Mouse (Mus musculus): ENCODE data around the gene Vmn1r34.
"Not testable (repeated sequence)": the region's sequence is repeated elsewhere in the genome, so short reads cannot be mapped to it uniquely, and the experiment has no call there.

Vmn1r34 gene

DNA sequence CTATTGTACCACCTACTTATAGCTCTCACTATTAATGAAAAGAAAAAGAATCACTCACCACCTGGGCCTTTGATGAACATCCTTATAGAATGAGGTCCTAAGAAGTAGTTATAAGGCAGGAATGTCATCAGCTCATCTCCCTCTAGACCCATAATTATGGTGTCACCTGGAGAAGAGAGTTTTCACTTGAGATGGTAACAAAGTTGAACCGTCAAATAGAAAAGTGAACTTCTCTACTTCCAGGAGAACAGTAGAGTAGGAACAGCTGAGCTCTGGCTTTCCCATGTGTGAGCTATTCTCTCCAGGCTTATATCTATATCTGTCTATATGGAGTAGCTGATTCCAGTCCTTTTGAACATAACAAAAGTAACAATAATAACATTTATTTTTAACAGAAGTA, at the start of gene Vmn1r34:
Gene Vmn1r34 (minus strand): TSS at position 101 of the 400 bp plus-strand sequence.
- no peak for DNase-seq (ENCODE audit: extremely low spot score)

DNA sequence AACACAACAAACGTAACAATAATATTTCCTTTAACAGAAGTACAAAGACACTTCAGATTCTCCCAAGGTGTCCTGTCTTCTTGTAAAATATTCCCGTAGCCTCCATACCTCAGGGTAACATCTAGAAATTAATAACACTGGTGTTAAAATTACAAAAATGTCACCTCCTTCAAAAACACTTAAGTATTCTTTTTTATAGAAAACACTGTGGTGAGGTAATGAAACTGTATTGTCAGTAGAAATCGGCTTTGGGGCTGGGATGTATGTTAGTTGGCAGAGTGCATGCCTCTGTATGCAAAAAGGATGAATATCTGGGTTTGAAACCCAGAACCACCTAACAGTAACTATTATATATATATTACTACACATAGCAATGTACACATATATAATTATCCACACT, 42.1 kb upstream of the Vmn1r34 start, which contains the start of gene Vmn1r35:
Gene Vmn1r35 (minus strand): TSS at position 101 of the 400 bp plus-strand sequence.
- no peak for DNase-seq (ENCODE audit: extremely low spot score)

DNA sequence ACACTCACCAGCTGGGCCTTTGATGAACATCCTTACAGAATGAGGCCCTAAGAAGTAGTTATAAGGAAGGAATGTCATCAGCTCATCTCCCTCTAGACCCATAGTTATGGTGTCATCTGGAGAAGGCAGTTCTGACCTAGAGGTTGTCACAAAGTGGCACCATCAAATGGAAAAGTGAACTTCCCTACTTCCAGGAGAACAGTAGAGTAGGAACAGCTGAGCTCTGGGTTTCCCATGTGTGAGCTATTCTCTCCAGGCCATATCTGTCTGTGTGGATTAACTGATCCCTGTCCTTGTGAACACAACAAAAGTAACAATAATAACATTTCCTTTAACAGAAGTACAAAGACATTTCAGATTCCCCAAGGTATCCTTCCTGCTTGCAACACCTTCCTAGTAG, 25.5 kb downstream of the Vmn1r34 start, which contains the start of gene Vmn1r33:
Gene Vmn1r33 (minus strand): TSS at position 101 of the 400 bp plus-strand sequence.
- not testable (repeated sequence) for DNase-seq (ENCODE audit: extremely low spot score)

DNA sequence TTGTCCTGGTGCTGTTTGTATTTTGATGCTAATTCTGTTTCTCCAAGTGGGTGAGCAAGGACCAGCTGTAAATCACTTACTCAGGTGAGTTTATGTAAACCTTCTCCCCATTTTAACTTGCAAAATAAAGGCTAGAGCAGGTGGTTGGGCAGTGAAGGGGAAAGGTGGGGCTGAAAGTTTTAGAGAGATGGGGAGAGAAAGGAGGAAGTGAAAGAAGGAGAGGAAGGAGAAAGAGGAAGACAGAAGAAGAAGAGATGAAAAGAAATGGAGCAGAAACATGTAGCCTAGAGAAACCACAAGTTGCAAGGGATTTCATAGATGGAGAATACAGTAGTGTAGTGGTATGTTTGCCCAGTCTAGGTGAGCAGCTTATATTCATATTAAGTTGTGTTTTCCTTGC, 47.9 kb downstream of the Vmn1r34 start:
- DNase-seq (ENCODE audit: extremely low spot score) = no peak

Measured in embryo, embryonic 9.5 days (tissue).